Mouse (Mus musculus): ENCODE measurements around the gene Myo15.

GRCm38 (mm10) chr11:60553091-60553490 is 84.0 kb downstream of the Myo15 start:
- TF ChIP-seq POLR2A (IDR thresholded peaks at IDR 0.05; ENCODE audit: insufficient read depth, low read depth, low read length) (no peak), CTCF (IDR thresholded peaks at IDR 0.05; ENCODE audit: insufficient read depth, low read depth, low read length) (no peak)
